Mouse (Mus musculus): ENCODE data around the gene Heyl.

- TF ChIP-seq CTCF (conservative IDR thresholded peaks at IDR 0.05; ENCODE audit: insufficient read depth, insufficient read length, low read depth, low read length) = no peak
- TF ChIP-seq POLR2A (IDR thresholded peaks at IDR 0.05; ENCODE audit: low read depth, low read length) = no peak
These were observed 12.9 kb downstream of the Heyl start for GRCm38 (mm10) chr4:123246221-123246620.
